Mouse (Mus musculus) 3T3-L1 (cell line): ENCODE measurements around the gene Gngt1.
A peak's percentile ranks its signal among the peaks of the same experiment; 100 is the strongest.

Experiments used
- DNase-seq: peaks from one replicate; pipeline ENCODE4 v3.0.0-alpha.2; 2015; ENCODE audit warnings: low read depth, low spot score

Gene Gngt1

GRCm38 (mm10) chr6:3993492-3993891 lies at the start of gene Gngt1:
TSS of gene Gngt1 (plus strand) at chr6:3993792.
- no peak for DNase-seq

GRCm38 (mm10) chr6:3954969-3955368 lies 38.6 kb upstream of the Gngt1 start:
- DNase-seq: no peak

GRCm38 (mm10) chr6:3967676-3968626 lies 25.6 kb upstream of the Gngt1 start:
- DNase-seq: no peak

GRCm38 (mm10) chr6:3973679-3974078 lies 19.9 kb upstream of the Gngt1 start:
- peak; percentile 15 for DNase-seq

- no peak for DNase-seq
These were observed 10.8 kb upstream of the Gngt1 start for GRCm38 (mm10) chr6:3982661-3983284.

GRCm38 (mm10) chr6:3988750-3989149 lies 4.8 kb upstream of the Gngt1 start, which contains the start of gene Tfpi2:
TSS of gene Tfpi2 (minus strand) at chr6:3988919.
- no peak for DNase-seq

GRCm38 (mm10) chr6:3998089-3998488 lies 4.5 kb downstream of the Gngt1 start:
- DNase-seq: peak; percentile 50

- no peak for DNase-seq
These were observed 5.7 kb downstream of the Gngt1 start for GRCm38 (mm10) chr6:3999296-3999695.

GRCm38 (mm10) chr6:4000716-4001115 lies 7.1 kb downstream of the Gngt1 start:
- peak; percentile 35 for DNase-seq

- no peak for DNase-seq
These were observed 9.9 kb downstream of the Gngt1 start for GRCm38 (mm10) chr6:4003445-4003844.

- DNase-seq: peak; percentile 81
These were observed 10.3 kb downstream of the Gngt1 start, which contains the start of gene Gng11 for GRCm38 (mm10) chr6:4003890-4004306. TSS of gene Gng11 (plus strand) at chr6:4003904.

GRCm38 (mm10) chr6:4004808-4005207 lies 11.2 kb downstream of the Gngt1 start:
- DNase-seq: peak; percentile 15

- no peak for DNase-seq
These were observed 15.0 kb downstream of the Gngt1 start for GRCm38 (mm10) chr6:4008501-4009040.

- no peak for DNase-seq
These were observed 16.0 kb downstream of the Gngt1 start for GRCm38 (mm10) chr6:4009548-4009947.

GRCm38 (mm10) chr6:4022645-4023044 lies 29.1 kb downstream of the Gngt1 start:
- no peak for DNase-seq

GRCm38 (mm10) chr6:4026367-4026766 lies 32.8 kb downstream of the Gngt1 start:
- DNase-seq: no peak

- DNase-seq: peak; percentile 85
These were observed 37.4 kb downstream of the Gngt1 start for GRCm38 (mm10) chr6:4030956-4031355.

GRCm38 (mm10) chr6:4041821-4042220 lies 48.2 kb downstream of the Gngt1 start:
- no peak for DNase-seq
